Mouse (Mus musculus) c-Kit-positive CD71-positive TER-119-negative erythroid progenitor cells, embryonic 14.5 days (primary cell): ENCODE measurements around the gene Olfr437.
"Not testable (repeated sequence)": the region's sequence is repeated elsewhere in the genome, so short reads cannot be mapped to it uniquely, and the experiment has no call there.

Experiments used
- DNase-seq: peaks from one replicate; pipeline ENCODE4 v3.0.0-alpha.2; 2013; ENCODE audit warnings: low read depth

Gene Olfr437

DNA sequence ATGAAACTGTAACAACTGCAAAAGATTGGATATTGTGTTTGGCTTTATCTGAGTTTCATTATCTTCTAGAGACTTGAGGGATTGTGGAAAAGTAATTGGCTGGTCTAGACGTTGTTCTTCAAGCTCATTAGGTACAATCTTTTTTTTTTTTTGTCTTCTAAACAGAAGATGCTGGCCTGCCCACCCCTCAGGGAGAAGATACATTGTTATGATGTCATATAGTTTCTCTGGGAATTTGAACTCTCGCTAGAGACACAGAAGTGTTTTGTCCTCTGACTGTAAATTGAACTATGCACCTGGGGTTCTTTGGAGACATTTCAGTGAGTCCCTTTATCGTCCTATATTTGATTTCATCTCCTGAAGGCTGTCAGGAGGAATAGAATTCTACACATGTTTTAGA, at the start of gene Olfr437:
Gene Olfr437, plus strand, starts transcription at position 301 of the 400 bp plus-strand sequence.
- DNase-seq, result no peak

- not testable (repeated sequence) for DNase-seq
These were observed 16.8 kb upstream of the Olfr437 start, which contains the start of gene Olfr237-ps1 for GRCm38 (mm10) chr6:43146267-43146666. Olfr237-ps1 (plus strand) TSS chr6:43146567.

DNA sequence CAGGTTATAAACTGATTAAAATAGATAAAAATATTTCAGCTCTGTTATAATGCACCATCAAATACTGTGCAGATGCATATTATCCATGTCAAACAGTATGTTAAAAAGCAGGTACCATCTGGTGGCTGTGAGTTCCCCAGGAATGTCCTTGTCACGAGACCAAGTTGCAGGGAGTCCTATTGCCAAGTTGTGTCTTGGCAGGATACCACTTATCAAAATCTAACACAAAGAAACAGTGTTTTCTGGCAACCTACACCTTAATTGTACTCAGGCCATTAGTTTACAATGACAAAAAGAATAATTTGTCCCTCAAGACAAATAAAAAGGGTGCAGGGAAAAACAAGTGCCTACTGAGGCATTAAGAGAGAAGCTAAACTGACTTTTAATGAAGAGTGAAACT, 3.6 kb upstream of the Olfr437 start:
- DNase-seq, result no peak

- DNase-seq, result no peak
These were observed 4.2 kb downstream of the Olfr437 start for GRCm38 (mm10) chr6:43167246-43167645.

- DNase-seq, result no peak
These were observed 8.8 kb downstream of the Olfr437 start, which contains the start of gene Olfr13 for GRCm38 (mm10) chr6:43171840-43172239. Olfr13 (plus strand) TSS chr6:43172140.

DNA sequence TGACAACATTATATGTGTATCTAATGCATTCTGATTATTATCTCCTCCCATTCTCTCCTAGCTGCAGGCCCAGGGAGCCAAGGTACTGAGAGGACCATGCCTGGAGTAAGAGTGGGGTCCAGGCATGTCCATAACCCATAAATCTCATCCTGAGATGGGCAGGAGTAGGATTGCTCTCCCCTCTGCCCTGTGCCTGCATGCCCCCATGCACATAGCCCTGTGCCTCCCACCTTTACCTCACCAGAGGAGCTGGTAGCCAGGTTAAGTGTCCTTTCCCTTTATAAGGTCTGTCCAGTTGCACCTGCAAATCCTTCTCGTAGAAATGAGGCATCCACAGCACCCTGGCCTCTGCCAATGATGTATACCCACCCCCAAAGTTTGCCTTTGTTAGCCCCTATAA, 15.0 kb downstream of the Olfr437 start:
- DNase-seq, result no peak

GRCm38 (mm10) chr6:43178584-43179501, 15.8 kb downstream of the Olfr437 start:
- no peak for DNase-seq

DNA sequence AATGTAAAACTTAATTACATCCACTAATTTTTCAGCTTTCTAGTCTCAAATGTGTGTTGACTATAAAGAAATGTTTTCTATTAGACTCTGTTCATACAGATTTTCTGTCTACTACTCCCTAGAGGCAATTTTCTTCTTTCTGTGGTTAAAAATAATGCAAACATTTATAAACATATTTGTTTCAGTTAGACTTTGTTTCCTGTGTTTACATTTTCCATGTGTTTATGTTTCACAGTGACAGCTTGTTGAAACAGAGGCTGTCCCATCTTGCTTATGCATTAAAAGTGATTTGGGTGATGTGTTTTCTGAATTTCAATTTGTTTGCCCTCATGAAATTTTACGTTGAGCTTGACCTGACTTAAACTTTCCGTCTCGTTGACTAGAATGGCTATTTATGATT, 27.9 kb downstream of the Olfr437 start:
- no peak for DNase-seq

DNA sequence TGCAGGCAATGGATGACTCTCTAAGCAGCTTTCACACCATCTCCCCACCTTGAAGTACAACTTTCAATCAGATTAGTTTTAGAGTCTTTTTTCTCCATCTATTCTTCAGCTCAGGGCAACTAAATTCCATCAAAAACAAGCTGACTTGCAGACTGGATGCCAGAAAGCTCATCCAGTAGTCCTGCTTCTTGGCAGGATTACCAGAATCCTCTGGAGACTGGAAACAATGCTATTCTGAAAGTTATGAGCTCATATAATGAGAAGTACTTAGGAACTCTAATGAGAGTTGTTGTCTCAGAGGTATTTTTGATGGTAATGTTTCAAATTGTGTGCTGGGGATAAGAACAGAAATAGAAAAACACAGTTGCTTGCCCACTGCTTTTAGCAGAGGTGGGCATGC, 33.7 kb downstream of the Olfr437 start, which contains the start of gene Olfr435:
Gene Olfr435, plus strand, starts transcription at position 366 of the 400 bp plus-strand sequence.
- no peak for DNase-seq

DNA sequence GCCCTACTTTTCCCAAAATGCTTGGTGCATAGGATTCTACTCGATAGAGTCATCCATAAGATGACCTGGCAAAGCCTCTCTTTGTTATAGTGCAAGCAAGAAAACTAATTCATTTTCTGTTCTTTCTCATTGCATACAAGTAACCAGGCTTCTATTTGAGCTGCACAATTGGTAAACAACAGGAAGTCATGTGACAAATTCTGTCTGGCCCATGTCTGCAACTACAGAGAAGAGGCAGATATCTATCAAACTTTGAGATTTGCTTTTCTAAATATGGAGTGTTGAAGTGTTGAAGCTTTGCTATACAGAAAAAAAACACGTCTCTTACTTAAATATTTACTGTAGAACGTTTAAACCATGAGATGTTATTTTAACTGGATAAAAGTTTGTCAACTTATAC, 35.0 kb downstream of the Olfr437 start:
- no peak for DNase-seq

DNA sequence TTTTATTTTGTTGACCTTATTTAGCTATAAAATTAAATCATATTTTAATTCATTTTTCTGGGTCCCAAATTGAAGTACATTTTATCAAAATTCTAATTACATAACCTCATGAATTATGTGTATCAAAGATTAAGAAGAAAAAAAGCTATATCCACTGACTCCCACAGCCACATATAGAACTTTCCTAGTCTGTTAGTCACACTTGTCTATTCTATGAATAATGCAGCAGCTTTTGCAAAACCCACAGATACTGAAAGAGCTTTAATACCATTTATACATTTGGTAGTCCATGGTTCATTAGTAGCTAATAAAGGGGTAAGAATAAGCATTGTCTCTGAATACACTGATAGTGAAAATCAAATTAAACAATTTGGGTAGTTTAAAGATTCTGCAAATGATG, 39.7 kb downstream of the Olfr437 start:
- no peak for DNase-seq

GRCm38 (mm10) chr6:43205355-43205754, 42.3 kb downstream of the Olfr437 start:
- no peak for DNase-seq

DNA sequence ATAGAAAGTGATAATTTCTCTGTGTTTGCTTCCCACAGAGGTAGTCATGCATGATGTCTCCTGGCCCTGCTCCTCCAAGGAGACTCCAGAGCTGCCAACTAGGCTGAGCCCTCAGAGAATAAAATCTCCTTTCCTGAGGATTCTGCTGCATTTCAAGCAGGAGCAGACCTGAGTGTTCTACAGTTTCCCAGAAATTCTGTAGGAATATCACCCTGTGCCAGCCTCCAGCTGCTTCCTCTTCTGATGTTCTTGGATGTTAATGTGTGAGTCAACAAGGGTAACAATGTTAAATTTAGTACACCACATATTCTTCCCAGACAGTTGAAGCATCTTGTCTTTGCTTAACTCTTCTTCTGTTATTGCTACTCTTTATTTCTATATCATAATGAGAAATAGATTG, 49.8 kb downstream of the Olfr437 start, which contains the start of gene Olfr434:
Gene Olfr434, plus strand, starts transcription at position 149 of the 400 bp plus-strand sequence.
- not testable (repeated sequence) for DNase-seq
